Mouse (Mus musculus): ENCODE results near the gene Ifitm7. TPM values are rescaled to one million over a fixed set of nuclear protein-coding genes. Genes with fewer than 3 reads are reported as not detected.

Gene Ifitm7
- polyA plus RNA-seq, 1 experiment from 2014 or later: not detected

Other genes starting within 250 kb of the Ifitm7 start
- gene Rrn3, start 206.2 kb downstream of the Ifitm7 start, polyA plus RNA-seq (2015; fragmentation: Nextera tagmentation; extraction: Ambion mirVana): 53.4 and 56.8 TPM in 2 replicates
- 160 and 174 TPM in 2 replicates for gene Ntan1, start 168.0 kb downstream of the Ifitm7 start, polyA plus RNA-seq (2015; fragmentation: Nextera tagmentation; extraction: Ambion mirVana)
- 96.8 and 108 TPM in 2 replicates for gene Pdxdc1, start 83.8 kb downstream of the Ifitm7 start, polyA plus RNA-seq (2015; fragmentation: Nextera tagmentation; extraction: Ambion mirVana)
- 15.4 and 17.6 TPM in 2 replicates for gene Mpv17l, start 83.7 kb downstream of the Ifitm7 start, polyA plus RNA-seq (2015; fragmentation: Nextera tagmentation; extraction: Ambion mirVana)
- 1.7 and 2.4 TPM in 2 replicates for gene 2900011O08Rik, start 284 bp downstream of the Ifitm7 start, polyA plus RNA-seq (2015; fragmentation: Nextera tagmentation; extraction: Ambion mirVana)
- gene Nde1, start 176.4 kb upstream of the Ifitm7 start, polyA plus RNA-seq (2015; fragmentation: Nextera tagmentation; extraction: Ambion mirVana): 85.0 and 85.7 TPM in 2 replicates
- 14.9 and 15.3 TPM in 2 replicates for gene Marf1, start 176.5 kb upstream of the Ifitm7 start, polyA plus RNA-seq (2015; fragmentation: Nextera tagmentation; extraction: Ambion mirVana)